Mouse (Mus musculus): ENCODE results near the gene Apbb2.

Gene Apbb2

GRCm38 (mm10) chr5:66517503-66517902 is 101.1 kb downstream of the Apbb2 start:
- DNase-seq (ENCODE audit: low spot score): no peak

DNA sequence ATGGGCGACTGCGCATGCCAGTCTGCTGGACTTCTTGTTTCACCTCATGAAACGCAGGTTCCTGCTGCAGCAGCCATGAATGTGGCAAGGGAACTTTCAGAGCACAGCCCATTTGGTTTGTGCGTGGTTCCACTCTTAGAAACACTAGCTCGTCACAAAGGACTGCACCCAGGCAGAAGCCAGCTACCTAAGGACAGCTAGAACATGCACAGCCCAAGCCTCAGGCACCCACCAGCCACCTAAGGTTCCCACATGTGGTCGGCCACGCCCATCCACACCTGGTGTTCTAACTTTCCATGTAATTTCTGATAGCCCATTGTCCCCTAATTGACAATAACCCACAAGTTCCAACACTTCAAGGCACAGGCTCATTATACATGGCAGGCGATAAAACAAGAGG is 102.3 kb downstream of the Apbb2 start:
- DNase-seq (ENCODE audit: low spot score): no peak

GRCm38 (mm10) chr5:66515271-66515670 is 103.3 kb downstream of the Apbb2 start:
- no peak for DNase-seq (ENCODE audit: low spot score)

- no peak for DNase-seq (ENCODE audit: low spot score)
Measured at GRCm38 (mm10) chr5:66514659-66515058, 103.9 kb downstream of the Apbb2 start.

- no peak for DNase-seq (ENCODE audit: low spot score)
Measured at GRCm38 (mm10) chr5:66513412-66513811, 105.2 kb downstream of the Apbb2 start.

- no peak for DNase-seq (ENCODE audit: low spot score)
Measured at GRCm38 (mm10) chr5:66512519-66512918, 106.1 kb downstream of the Apbb2 start.

DNA sequence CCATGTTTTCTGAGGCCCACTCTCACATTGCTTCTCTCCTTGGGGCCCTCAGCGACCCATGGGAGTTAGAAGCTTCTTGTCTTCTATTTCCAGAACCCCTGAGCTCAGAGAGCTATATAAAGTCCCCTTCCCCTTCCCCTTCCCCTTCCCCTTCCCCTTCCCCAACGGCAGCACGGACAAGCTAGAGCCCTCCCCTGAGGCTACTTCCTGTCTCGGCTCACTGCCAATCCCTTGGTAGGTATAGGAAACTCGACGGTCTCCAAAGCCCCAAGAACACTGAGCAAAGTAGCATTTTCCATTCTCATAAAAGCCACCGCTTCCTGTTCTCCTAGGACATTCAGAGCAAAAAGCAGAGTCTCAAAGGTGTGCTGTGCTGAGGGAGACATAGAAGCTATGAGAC is 107.9 kb downstream of the Apbb2 start:
- DNase-seq (ENCODE audit: low spot score): no peak

DNA sequence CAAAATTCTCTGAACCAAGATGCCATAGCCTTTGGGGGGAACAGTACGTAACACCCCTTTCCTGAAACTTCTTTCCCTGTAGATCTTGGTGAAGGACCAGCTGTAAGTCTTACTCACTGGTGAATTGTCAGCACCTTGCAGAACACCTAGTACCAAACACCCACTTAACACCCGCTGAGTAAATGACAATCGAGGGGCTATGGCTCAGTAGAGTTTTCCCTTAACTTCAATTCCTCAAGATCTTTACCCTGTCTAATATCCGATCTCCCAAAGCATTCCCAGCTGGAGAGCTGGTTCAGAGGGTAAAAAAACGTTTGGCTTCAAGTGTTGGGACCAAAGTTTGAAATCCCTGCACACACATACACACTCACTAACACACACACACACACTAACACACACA is 109.4 kb downstream of the Apbb2 start:
- DNase-seq (ENCODE audit: low spot score): no peak

DNA sequence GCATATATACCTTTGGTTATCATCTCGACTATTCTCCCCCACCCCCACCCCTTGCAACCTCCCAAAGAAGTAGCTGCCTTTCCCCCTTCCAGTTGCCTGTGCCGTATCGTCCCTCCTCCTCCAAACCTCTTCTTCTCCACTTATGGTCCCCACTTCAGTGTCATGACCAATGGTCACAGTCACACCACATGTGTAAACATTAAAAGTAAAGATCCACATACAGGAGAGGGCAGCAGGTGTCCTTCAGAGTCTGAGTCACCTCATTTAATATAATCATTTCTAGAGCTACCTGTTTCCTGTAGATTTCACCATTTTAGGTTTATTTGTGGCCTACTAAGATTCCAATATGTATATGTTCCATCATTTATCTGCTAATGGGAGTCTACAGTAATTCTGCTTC is 113.0 kb downstream of the Apbb2 start:
- DNase-seq (ENCODE audit: low spot score): no peak

GRCm38 (mm10) chr5:66505071-66505470 is 113.5 kb downstream of the Apbb2 start:
- DNase-seq (ENCODE audit: low spot score): no peak

DNA sequence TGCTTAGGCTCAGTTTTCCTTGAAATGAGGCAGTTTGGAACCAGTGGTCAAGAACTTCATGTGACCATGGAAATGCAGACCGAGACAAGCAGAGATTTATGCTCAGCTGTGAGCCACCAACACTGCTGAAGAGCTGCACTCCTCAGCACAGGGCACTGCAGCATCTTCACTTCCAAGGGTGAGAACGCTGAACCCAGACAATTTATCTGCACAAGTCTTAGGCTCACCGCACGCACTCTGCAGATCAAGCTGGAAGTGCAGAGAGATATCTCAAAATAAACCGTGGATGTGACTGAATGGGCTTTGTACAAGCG is 114.2 kb downstream of the Apbb2 start:
- no peak for DNase-seq (ENCODE audit: low spot score)

DNA sequence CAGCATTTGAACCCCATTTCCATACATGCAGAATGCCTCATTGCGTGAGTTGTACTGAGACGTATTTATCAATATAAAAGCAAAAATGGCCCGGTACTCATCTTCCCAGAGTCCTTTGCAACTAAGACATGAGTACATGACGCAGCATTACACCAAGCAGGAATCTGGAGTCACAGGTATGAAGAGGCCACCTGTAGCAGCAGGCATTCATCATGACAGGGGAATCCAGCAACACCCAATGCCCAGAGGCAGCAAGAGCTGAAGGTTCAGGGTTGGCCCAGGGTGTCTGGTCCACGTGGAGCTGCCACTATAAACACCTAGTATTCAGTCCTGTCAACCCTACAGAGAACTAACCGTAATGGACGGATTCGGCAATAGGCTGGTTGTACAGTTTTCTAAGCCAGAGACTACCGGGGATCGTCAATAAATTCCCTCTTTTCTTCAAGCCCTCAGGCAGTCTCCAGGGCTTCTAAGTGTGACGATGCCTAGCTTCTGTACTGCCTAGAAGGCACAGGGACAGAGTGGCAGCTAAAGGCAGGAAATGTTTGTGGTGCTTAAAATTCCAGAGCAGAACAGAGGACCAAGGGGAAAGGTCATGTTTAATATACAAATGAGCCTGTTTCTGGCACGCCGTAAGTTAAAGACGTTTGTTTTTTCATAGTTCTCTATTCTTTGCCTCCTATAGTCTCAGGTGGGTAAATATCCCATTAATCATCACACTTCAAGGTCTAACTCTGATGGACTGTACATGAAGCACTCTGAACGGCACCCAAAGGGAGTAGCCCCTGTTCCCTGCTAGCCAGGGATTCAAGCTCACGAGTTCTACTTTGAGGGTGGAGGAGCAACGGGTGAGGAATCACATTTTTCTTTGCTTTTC is 114.8 kb downstream of the Apbb2 start:
- DNase-seq (ENCODE audit: low spot score): no peak

GRCm38 (mm10) chr5:66503033-66503432 is 115.6 kb downstream of the Apbb2 start:
- DNase-seq (ENCODE audit: low spot score): no peak

DNA sequence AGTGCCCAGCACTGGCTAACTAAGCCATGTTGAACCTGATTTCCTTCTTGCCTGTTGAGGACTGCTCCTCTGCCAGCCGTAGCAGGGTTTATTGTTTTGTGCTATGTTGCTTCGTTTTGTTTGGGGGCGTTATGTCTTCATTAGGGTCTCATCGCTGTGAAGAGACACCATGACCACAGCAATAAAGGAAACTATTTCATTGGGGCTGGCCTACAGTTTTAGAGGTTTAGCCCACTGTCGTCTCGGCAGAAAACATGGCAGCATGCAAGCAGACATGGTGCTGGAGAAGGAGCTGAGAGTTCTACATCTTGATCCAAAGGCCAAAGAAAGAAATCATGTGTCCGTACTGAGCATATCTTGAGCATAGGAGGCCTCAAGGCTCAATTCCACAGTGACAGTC is 119.0 kb downstream of the Apbb2 start:
- DNase-seq (ENCODE audit: low spot score): no peak

GRCm38 (mm10) chr5:66498140-66498539 is 120.4 kb downstream of the Apbb2 start:
- DNase-seq (ENCODE audit: low spot score): no peak

- no peak for DNase-seq (ENCODE audit: low spot score)
Measured at GRCm38 (mm10) chr5:66497479-66498087, 121.0 kb downstream of the Apbb2 start.

GRCm38 (mm10) chr5:66496881-66497360 is 121.7 kb downstream of the Apbb2 start:
- DNase-seq (ENCODE audit: low spot score): no peak

DNA sequence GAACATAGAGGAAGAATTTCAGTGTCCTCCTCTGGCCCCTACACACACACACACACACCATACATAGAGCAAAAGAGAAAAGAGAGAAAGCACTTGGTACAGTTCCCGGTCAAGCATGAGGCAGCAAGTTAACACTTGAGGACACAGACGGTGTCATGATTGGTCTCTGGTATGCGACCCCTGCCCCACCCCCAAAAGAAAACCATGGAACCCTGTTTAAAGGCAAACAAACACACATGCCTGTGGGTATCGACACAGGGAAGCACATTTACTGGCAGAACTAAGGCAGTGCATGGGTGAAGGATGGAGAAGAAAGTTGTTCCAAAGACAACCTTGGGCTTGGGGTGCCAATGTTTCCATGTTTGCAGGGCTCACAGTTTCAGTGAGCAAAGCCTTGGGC is 123.9 kb downstream of the Apbb2 start:
- DNase-seq (ENCODE audit: low spot score): no peak

DNA sequence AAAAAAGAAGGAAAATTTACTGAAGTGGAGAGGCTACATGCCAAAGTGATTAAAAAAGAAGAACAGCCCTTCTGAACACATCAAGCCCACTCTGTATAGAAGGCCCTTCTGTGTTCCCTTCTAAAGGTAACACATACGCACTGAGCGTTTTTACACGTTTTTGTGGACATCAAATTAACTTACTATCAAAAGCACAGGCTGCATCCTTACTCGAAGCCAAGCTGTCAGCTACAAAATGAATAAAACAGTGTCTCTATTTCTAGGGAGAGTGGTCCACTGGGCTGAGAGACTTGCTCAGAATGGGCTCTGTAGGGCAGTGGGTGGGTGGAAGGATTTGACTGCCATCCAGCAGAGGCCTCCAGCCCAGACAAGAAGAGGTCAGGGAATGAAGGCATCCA is 126.0 kb downstream of the Apbb2 start:
- no peak for DNase-seq (ENCODE audit: low spot score)

DNA sequence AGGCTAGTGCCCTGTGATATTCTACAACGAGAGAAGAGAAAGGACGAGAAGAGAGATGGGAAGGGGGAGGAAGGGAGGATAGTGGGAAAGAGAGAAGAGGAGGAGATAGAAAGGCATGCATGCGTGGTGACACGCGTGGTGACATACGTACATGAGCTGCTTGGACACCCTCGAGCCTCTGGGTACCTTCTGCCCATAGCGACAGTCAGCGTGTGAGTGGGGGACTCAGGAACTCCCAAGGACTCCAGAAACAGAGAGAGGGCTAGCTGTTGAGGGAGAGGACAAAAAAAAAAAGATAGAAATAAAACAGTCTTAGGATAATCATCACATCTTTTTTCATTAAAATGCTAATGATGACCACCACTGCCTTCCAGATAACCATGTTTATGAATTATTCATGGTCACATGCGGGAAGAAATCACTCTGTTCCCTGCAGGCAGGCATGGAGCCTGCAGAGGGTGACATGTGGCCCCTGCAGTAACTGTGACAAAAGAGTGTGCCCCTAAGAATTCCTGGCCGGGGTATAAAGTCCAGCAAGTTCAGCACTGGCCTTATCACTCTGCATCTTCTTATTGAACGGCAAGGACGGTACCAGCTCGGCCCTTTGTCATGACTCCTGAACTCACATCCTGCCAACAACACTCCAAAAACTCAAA is 126.5 kb downstream of the Apbb2 start:
- DNase-seq (ENCODE audit: low spot score): no peak

DNA sequence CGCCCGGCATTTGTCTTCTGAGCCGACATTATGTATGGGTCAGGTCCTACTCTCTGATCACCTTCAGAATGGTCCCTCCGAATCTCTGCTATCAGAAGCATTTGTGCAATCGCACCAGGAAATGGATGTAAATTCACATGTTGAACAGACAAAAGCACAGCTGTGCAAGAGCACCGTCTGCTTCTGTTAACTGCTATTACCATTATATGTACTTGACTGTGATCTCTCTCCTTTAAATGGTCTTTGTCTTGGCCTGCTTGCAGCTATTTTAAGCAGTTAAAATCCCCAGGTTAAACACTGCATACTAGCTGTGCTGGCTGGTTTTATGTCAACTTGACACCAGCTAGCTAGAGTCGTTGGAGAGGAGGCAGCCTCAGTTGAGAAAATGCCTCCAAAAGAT is 132.6 kb downstream of the Apbb2 start:
- no peak for DNase-seq (ENCODE audit: low spot score)

DNA sequence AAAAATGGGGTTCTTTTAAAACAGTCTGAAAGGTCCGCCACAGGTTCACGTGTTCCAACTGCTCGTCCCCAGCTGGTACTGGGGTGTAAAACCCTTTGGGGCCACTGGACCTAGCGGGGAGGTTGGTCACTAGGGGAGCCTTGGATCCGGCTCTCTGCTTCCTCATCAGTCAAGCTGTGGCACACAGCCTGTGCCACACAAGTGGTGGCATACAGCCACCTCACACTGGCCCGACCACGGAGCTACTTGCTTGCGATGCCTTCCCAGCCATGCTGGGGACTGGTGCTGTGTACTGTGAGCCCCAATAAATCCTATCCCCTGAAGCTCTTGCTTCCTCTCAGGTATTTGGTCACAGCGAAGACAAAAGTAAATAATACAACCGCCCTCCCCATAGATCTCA is 142.3 kb downstream of the Apbb2 start:
- DNase-seq (ENCODE audit: low spot score): no peak

DNA sequence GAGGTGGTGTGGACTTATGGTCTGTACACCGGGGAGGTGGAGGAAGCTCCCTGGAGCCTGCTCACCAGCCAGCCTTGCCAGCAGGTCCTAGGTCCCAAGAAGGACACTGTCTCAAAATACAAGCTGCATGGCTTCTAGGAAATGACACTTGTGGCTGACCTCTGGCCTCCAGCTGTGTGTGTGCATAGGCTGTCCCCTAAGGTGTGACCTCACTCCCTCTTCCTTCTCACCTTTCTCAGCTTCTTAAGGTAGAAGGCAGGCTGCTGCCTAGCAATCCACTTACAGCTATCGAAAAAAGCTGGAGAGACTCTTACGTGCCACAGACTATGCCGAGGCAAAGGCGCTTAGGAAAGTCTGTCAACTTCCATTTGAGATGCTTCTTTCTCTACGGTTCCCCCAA is 142.8 kb downstream of the Apbb2 start:
- no peak for DNase-seq (ENCODE audit: low spot score)

All from MN1 (cell line).